Mouse (Mus musculus): ENCODE measurements around the gene Cnih2. TPM values are rescaled to one million over a fixed set of nuclear protein-coding genes. Genes with fewer than 3 reads are reported as not detected.
A peak's percentile ranks its signal among the peaks of the same experiment; 100 is the strongest.

Cnih2 gene
- polyA plus RNA-seq, 1 experiment from 2014 or later: 518 TPM

GRCm38 (mm10) chr19:5117494-5118383, 19.4 kb upstream of the Cnih2 start:
- Histone ChIP-seq H3K4me1 (ENCODE audit: control insufficient read depth, insufficient read depth, low read length) (peaks cover 13% of the 10 kb centered on the region), H3K36me3 (ENCODE audit: control insufficient read depth, insufficient read depth, low read length) (peaks cover 22% of the 10 kb centered on the region), H3K9me3 (ENCODE audit: control insufficient read depth, low read length) (no peaks in the 10 kb centered on the region), H3K27ac (replicated peaks; ENCODE audit: low read depth, low read length) (peak overlapping the region; percentile 93), H3K4me2 (ENCODE audit: low read length) (peak overlapping the region; percentile 77), H3K27me3 (ENCODE audit: control insufficient read depth, insufficient read depth, low read length) (no peaks in the 10 kb centered on the region), H3K4me3 (replicated peaks; ENCODE audit: low read depth, low read length) (peak overlapping the region; percentile 92), H3K9ac (replicated peaks; ENCODE audit: low read length) (peak overlapping the region; percentile 88)
- DNase-seq: peak; percentile 95
- under 1% methylated on average over 83 of the region's 83 CpGs for WGBS
- ATAC-seq (ENCODE audit: low FRiP score, low TSS enrichment): peak; percentile 90

GRCm38 (mm10) chr19:5113783-5114182, 15.5 kb upstream of the Cnih2 start:
- DNase-seq (no peak), ATAC-seq (ENCODE audit: low FRiP score, low TSS enrichment) (no peak)
- Histone ChIP-seq H3K4me1 (ENCODE audit: control insufficient read depth, insufficient read depth, low read length) (peaks cover 8% of the 10 kb centered on the region), H3K9ac (replicated peaks; ENCODE audit: low read length) (no peak overlapping the region), H3K36me3 (ENCODE audit: control insufficient read depth, insufficient read depth, low read length) (peaks cover 62% of the 10 kb centered on the region), H3K27me3 (ENCODE audit: control insufficient read depth, insufficient read depth, low read length) (no peaks in the 10 kb centered on the region), H3K9me3 (ENCODE audit: control insufficient read depth, low read length) (no peaks in the 10 kb centered on the region), H3K4me2 (ENCODE audit: low read length) (no peak overlapping the region), H3K27ac (replicated peaks; ENCODE audit: low read depth, low read length) (no peak overlapping the region), H3K4me3 (replicated peaks; ENCODE audit: low read depth, low read length) (no peak overlapping the region)
- 95% methylated on average over 7 of the region's 7 CpGs for WGBS

GRCm38 (mm10) chr19:5109659-5110453, 11.5 kb upstream of the Cnih2 start:
- DNase-seq (no peak), ATAC-seq (ENCODE audit: low FRiP score, low TSS enrichment) (no peak)
- Histone ChIP-seq H3K27me3 (ENCODE audit: control insufficient read depth, insufficient read depth, low read length) (no peaks in the 10 kb centered on the region), H3K4me3 (replicated peaks; ENCODE audit: low read depth, low read length) (no peak overlapping the region), H3K9ac (replicated peaks; ENCODE audit: low read length) (no peak overlapping the region), H3K27ac (replicated peaks; ENCODE audit: low read depth, low read length) (no peak overlapping the region), H3K9me3 (ENCODE audit: control insufficient read depth, low read length) (no peaks in the 10 kb centered on the region), H3K36me3 (ENCODE audit: control insufficient read depth, insufficient read depth, low read length) (peaks cover 71% of the 10 kb centered on the region), H3K4me2 (ENCODE audit: low read length) (no peak overlapping the region), H3K4me1 (ENCODE audit: control insufficient read depth, insufficient read depth, low read length) (peaks cover 9% of the 10 kb centered on the region)
- 75% methylated on average over 19 of the region's 19 CpGs for WGBS

GRCm38 (mm10) chr19:5108702-5109101, 10.4 kb upstream of the Cnih2 start:
- Histone ChIP-seq H3K4me2 (ENCODE audit: low read length) (no peak overlapping the region), H3K27ac (replicated peaks; ENCODE audit: low read depth, low read length) (no peak overlapping the region), H3K4me3 (replicated peaks; ENCODE audit: low read depth, low read length) (no peak overlapping the region), H3K9me3 (ENCODE audit: control insufficient read depth, low read length) (no peaks in the 10 kb centered on the region), H3K4me1 (ENCODE audit: control insufficient read depth, insufficient read depth, low read length) (peaks cover 9% of the 10 kb centered on the region), H3K27me3 (ENCODE audit: control insufficient read depth, insufficient read depth, low read length) (no peaks in the 10 kb centered on the region), H3K9ac (replicated peaks; ENCODE audit: low read length) (no peak overlapping the region; the same call in 1 of the 2 replicates), H3K36me3 (ENCODE audit: control insufficient read depth, insufficient read depth, low read length) (peaks cover 76% of the 10 kb centered on the region)
- no peak for DNase-seq
- ATAC-seq (ENCODE audit: low FRiP score, low TSS enrichment): no peak
- 74% methylated on average over 4 of the region's 4 CpGs for WGBS

- ATAC-seq (ENCODE audit: low FRiP score, low TSS enrichment) (no peak), DNase-seq (peak; percentile 54)
- Histone ChIP-seq H3K27ac (replicated peaks; ENCODE audit: low read depth, low read length) (no peak overlapping the region), H3K27me3 (ENCODE audit: control insufficient read depth, insufficient read depth, low read length) (no peaks in the 10 kb centered on the region), H3K4me3 (replicated peaks; ENCODE audit: low read depth, low read length) (no peak overlapping the region), H3K4me1 (ENCODE audit: control insufficient read depth, insufficient read depth, low read length) (peaks cover 9% of the 10 kb centered on the region), H3K4me2 (ENCODE audit: low read length) (no peak overlapping the region), H3K36me3 (ENCODE audit: control insufficient read depth, insufficient read depth, low read length) (peaks cover 76% of the 10 kb centered on the region), H3K9me3 (ENCODE audit: control insufficient read depth, low read length) (no peaks in the 10 kb centered on the region), H3K9ac (replicated peaks; ENCODE audit: low read length) (no peak overlapping the region)
- WGBS: 26% methylated on average over 5 of the region's 5 CpGs
These were observed 9.9 kb upstream of the Cnih2 start for GRCm38 (mm10) chr19:5108271-5108575.

GRCm38 (mm10) chr19:5107556-5108270, 9.4 kb upstream of the Cnih2 start:
- Histone ChIP-seq H3K27me3 (ENCODE audit: control insufficient read depth, insufficient read depth, low read length) (no peaks in the 10 kb centered on the region), H3K27ac (replicated peaks; ENCODE audit: low read depth, low read length) (no peak overlapping the region), H3K4me3 (replicated peaks; ENCODE audit: low read depth, low read length) (no peak overlapping the region), H3K4me2 (ENCODE audit: low read length) (no peak overlapping the region), H3K36me3 (ENCODE audit: control insufficient read depth, insufficient read depth, low read length) (peaks cover 76% of the 10 kb centered on the region), H3K9ac (replicated peaks; ENCODE audit: low read length) (no peak overlapping the region), H3K4me1 (ENCODE audit: control insufficient read depth, insufficient read depth, low read length) (peaks cover 9% of the 10 kb centered on the region), H3K9me3 (ENCODE audit: control insufficient read depth, low read length) (no peaks in the 10 kb centered on the region)
- 79% methylated on average over 18 of the region's 18 CpGs for WGBS
- DNase-seq (no peak), ATAC-seq (ENCODE audit: low FRiP score, low TSS enrichment) (no peak)

- Histone ChIP-seq H3K27me3 (ENCODE audit: control insufficient read depth, insufficient read depth, low read length) (no peaks in the 10 kb centered on the region), H3K9me3 (ENCODE audit: control insufficient read depth, low read length) (no peaks in the 10 kb centered on the region), H3K27ac (replicated peaks; ENCODE audit: low read depth, low read length) (peak within 1 kb of the TSS; percentile 98), H3K9ac (replicated peaks; ENCODE audit: low read length) (peak within 1 kb of the TSS; percentile 88), H3K4me3 (replicated peaks; ENCODE audit: low read depth, low read length) (peak within 1 kb of the TSS; percentile 76), H3K4me2 (ENCODE audit: low read length) (peak within 1 kb of the TSS; percentile 96), H3K36me3 (ENCODE audit: control insufficient read depth, insufficient read depth, low read length) (peaks cover 76% of the 10 kb centered on the region), H3K4me1 (ENCODE audit: control insufficient read depth, insufficient read depth, low read length) (peaks cover 9% of the 10 kb centered on the region)
- DNase-seq (peak; percentile 100), ATAC-seq (ENCODE audit: low FRiP score, low TSS enrichment) (peak; percentile 92)
- under 1% methylated on average over 46 of the region's 46 CpGs for WGBS
These were observed 8.4 kb upstream of the Cnih2 start, which contains the start of gene Rab1b for GRCm38 (mm10) chr19:5106731-5107191. Rab1b (minus strand) TSS chr19:5107072.

GRCm38 (mm10) chr19:5106074-5106473, 7.8 kb upstream of the Cnih2 start:
- Histone ChIP-seq H3K36me3 (ENCODE audit: control insufficient read depth, insufficient read depth, low read length) (peaks cover 76% of the 10 kb centered on the region), H3K27me3 (ENCODE audit: control insufficient read depth, insufficient read depth, low read length) (no peaks in the 10 kb centered on the region), H3K9me3 (ENCODE audit: control insufficient read depth, low read length) (no peaks in the 10 kb centered on the region), H3K4me2 (ENCODE audit: low read length) (peak overlapping the region; percentile 96), H3K4me1 (ENCODE audit: control insufficient read depth, insufficient read depth, low read length) (peaks cover 9% of the 10 kb centered on the region), H3K27ac (replicated peaks; ENCODE audit: low read depth, low read length) (peak overlapping the region; percentile 98), H3K4me3 (replicated peaks; ENCODE audit: low read depth, low read length) (peak overlapping the region; percentile 76), H3K9ac (replicated peaks; ENCODE audit: low read length) (peak overlapping the region; percentile 88)
- DNase-seq (no peak), ATAC-seq (ENCODE audit: low FRiP score, low TSS enrichment) (no peak)
- 20% methylated on average over 9 of the region's 9 CpGs for WGBS
